Comparison of ENCODE assay signal across 9 mouse cellular contexts in genomic region chr7:121020277-121020676, GRCm38 (mm10). TPM values are rescaled to one million over a fixed set of nuclear protein-coding genes. Genes with fewer than 3 reads are reported as not detected.
A peak's percentile ranks its signal among the peaks of the same experiment; 100 is the strongest.
DNase-seq lines count a peak whose midpoint lies in the region; ATAC-seq and TF ChIP-seq lines count a peak whose summit lies in the region.
"Had no signal": no experiment of that assay in that cellular context is flagged by ENCODE, and none has a peak within 500 bp of the region (broad histone marks: within the 10 kb centered on the region; RNA-seq: fewer than 3 reads in every experiment).

No protein-coding gene starts in this region.

- H3K4me1 ChIP-seq in limb, embryonic 10.5 days = no peaks in the 10 kb centered on the region

- POLR2A ChIA-PET in Patski (lab: Charles Lee) = no interaction called here

- H3K4me3 ChIP-seq in left cerebral cortex, adult 2 months = no peak overlapping the region
- H3K4me3 ChIP-seq in limb, embryonic 10.5 days = no peak overlapping the region
- H3K4me3 ChIP-seq: liver, embryonic 15.5 days had no signal

- H3K27ac ChIP-seq in left cerebral cortex, adult 2 months = no peak overlapping the region
- no peak overlapping the region for H3K27ac ChIP-seq in limb, embryonic 10.5 days
- H3K27ac ChIP-seq: hindbrain, embryonic 14.5 days; liver, embryonic 15.5 days had no signal

- H3K27me3 ChIP-seq in Patski = peaks cover 4% of the 10 kb centered on the region
- H3K27me3 ChIP-seq in splenic B cell, adult 2 months (ENCODE audit: control insufficient read depth, insufficient read depth, low read length, poor library complexity, severe bottlenecking) = no peaks in the 10 kb centered on the region
- no peaks in the 10 kb centered on the region for H3K27me3 ChIP-seq in limb, embryonic 10.5 days (ENCODE audit: low read depth, poor library complexity, severe bottlenecking)

- no peaks in the 10 kb centered on the region for H3K36me3 ChIP-seq in splenic B cell, adult 2 months (ENCODE audit: control insufficient read depth, insufficient read depth, low read length, poor library complexity, severe bottlenecking)
- no peaks in the 10 kb centered on the region for H3K36me3 ChIP-seq in limb, embryonic 10.5 days
- H3K36me3 ChIP-seq: liver, embryonic 15.5 days had no signal

- in situ Hi-C loops in Patski (cut with MboI; ENCODE audit: low pct_unique_long_range_greater_than_20kb) = no loop called here

- WGBS in limb, embryonic 10.5 days = 40% methylated on average over 8 of the region's 8 CpGs

- CTCF ChIA-PET in Patski (lab: Charles Lee) = no interaction called here

- TF ChIP-seq CTCF in left cerebral cortex, adult 2 months (IDR thresholded peaks at IDR 0.05) = peak; percentile 31
- peak; percentile 40 for TF ChIP-seq CTCF in Patski (IDR thresholded peaks at IDR 0.05)

- intact Hi-C loops in left cerebral cortex, adult 2 months (cut with DNase I) = no loop called here

- peak; percentile 17 for DNase-seq in left cerebral cortex, adult 2 months (ENCODE audit: extremely low spot score in 1 of 2, low spot score in 2 of 2)
- no peak for DNase-seq in left cerebral cortex, adult 11 months (ENCODE audit: low spot score)
- no peak for DNase-seq in Patski (ENCODE audit: low read depth, low spot score)
- DNase-seq in splenic B cell, adult 2 months (ENCODE audit: low read depth, low spot score) = peak; percentile 9
- no peak for DNase-seq in limb, embryonic 10.5 days (ENCODE audit: low spot score)
- DNase-seq in layer of hippocampus, postnatal 36 days = no peak

- ATAC-seq in Patski = no peak
- ATAC-seq in granulocyte monocyte progenitor cell, adult 5-6 weeks (replicated peaks; ENCODE audit: poor library complexity, severe bottlenecking) = 0 out of 2 replicates have a peak, but pooled peaks have one; percentile 35

- H3K9me3 ChIP-seq in limb, embryonic 10.5 days (replicated peaks) = no peaks in the 10 kb centered on the region
- H3K9me3 ChIP-seq: liver, embryonic 15.5 days had no signal

RNA-seq across cellular contexts. Expression of gene Mettl9, which starts 14.0 kb away (rescaled TPM):
- total RNA-seq in left cerebral cortex, adult 2 months (2021) = 10 to 100 TPM; 81.9 to 93.1 TPM
- 145 TPM for polyA plus RNA-seq in Patski (2021)
- total RNA-seq in granulocyte monocyte progenitor cell, adult 5-6 weeks (2014; fragmentation: Nextera tagmentation) = 43.8 and 61.5 TPM in 2 replicates
- total RNA-seq in granulocyte monocyte progenitor cell, adult 5-6 weeks (2017) = 62.1 and 72.0 TPM in 2 replicates
- 205 and 223 TPM in 2 replicates for polyA plus RNA-seq in limb, embryonic 10.5 days (2016; fragmentation: Nextera tagmentation; extraction: Ambion mirVana)
- 10 to 100 TPM; 79.8 to 85.9 TPM for total RNA-seq in layer of hippocampus, postnatal 36 days (2021)

RNA-seq across cellular contexts. Expression of gene Mfsd13b, which starts 38.0 kb away (rescaled TPM):
- under 1 TPM; 0.44 to 0.86 TPM for total RNA-seq in left cerebral cortex, adult 2 months (2021)
- polyA plus RNA-seq in Patski (2021) = 0.09 TPM
- total RNA-seq in granulocyte monocyte progenitor cell, adult 5-6 weeks (2014; fragmentation: Nextera tagmentation) = not detected in 2 replicates
- not detected in 2 replicates for total RNA-seq in granulocyte monocyte progenitor cell, adult 5-6 weeks (2017)
- 0.13 and 0.20 TPM in 2 replicates for polyA plus RNA-seq in limb, embryonic 10.5 days (2016; fragmentation: Nextera tagmentation; extraction: Ambion mirVana)
- total RNA-seq in layer of hippocampus, postnatal 36 days (2021) = 1 to 10 TPM; 1.8 to 2.0 TPM

RNA-seq across cellular contexts. Expression of gene Cdr2, which starts 38.2 kb away (rescaled TPM):
- total RNA-seq in left cerebral cortex, adult 2 months (2021) = 1 to 10 TPM; 9.5 to 9.8 TPM
- polyA plus RNA-seq in Patski (2021) = 39.9 TPM
- 1.6 and 2.9 TPM in 2 replicates for total RNA-seq in granulocyte monocyte progenitor cell, adult 5-6 weeks (2014; fragmentation: Nextera tagmentation)
- total RNA-seq in granulocyte monocyte progenitor cell, adult 5-6 weeks (2017) = 1.7 and 2.8 TPM in 2 replicates
- 11.5 and 12.8 TPM in 2 replicates for polyA plus RNA-seq in limb, embryonic 10.5 days (2016; fragmentation: Nextera tagmentation; extraction: Ambion mirVana)
- 1 to 10 TPM; 4.6 to 5.6 TPM for total RNA-seq in layer of hippocampus, postnatal 36 days (2021)

RNA-seq across cellular contexts. Expression of gene Igsf6, which starts 54.1 kb away (rescaled TPM):
- total RNA-seq in left cerebral cortex, adult 2 months (2021) = under 1 TPM; 0.21 to 0.32 TPM
- polyA plus RNA-seq in Patski (2021) = 0.17 TPM
- total RNA-seq in granulocyte monocyte progenitor cell, adult 5-6 weeks (2014; fragmentation: Nextera tagmentation) = 246 and 248 TPM in 2 replicates
- total RNA-seq in granulocyte monocyte progenitor cell, adult 5-6 weeks (2017) = 341 and 374 TPM in 2 replicates
- 0.65 and 1.1 TPM in 2 replicates for polyA plus RNA-seq in limb, embryonic 10.5 days (2016; fragmentation: Nextera tagmentation; extraction: Ambion mirVana)
- under 1 TPM in 1 of 2 experiments, not detected in 1; 0.20 TPM for total RNA-seq in layer of hippocampus, postnatal 36 days (2021)

Comparison
In these comparisons a context has a peak if more than half of its experiments do, and no peak if none do; other contexts are left out.
1. DNase-seq: peak in left cerebral cortex, adult 2 months (2 of 2) and splenic B cell, adult 2 months (single experiment); none in left cerebral cortex, adult 11 months (single experiment), Patski (single experiment), limb, embryonic 10.5 days (single experiment) and layer of hippocampus, postnatal 36 days (0 of 2).